Mouse (Mus musculus) lung, postnatal 0 days (tissue): ENCODE measurements at regions not wholly inside any gene's neighbourhood (a gene's known extent, or its start where the extent isn't known, plus 50 kb on each side); places are given as distances from the start of the nearest gene placed in this dataset.

Source experiments
- CTCF ChIP-seq: IDR thresholded peaks from 2 replicates; pipeline ENCODE4 v1.5.1; 2016; ENCODE audit warnings: antibody characterized with exemption, mild to moderate bottlenecking
- EP300 ChIP-seq: IDR thresholded peaks from 2 replicates; pipeline ENCODE4 v1.6.1; 2016; ENCODE audit warnings: antibody characterized with exemption, mild to moderate bottlenecking, control low read depth

DNA sequence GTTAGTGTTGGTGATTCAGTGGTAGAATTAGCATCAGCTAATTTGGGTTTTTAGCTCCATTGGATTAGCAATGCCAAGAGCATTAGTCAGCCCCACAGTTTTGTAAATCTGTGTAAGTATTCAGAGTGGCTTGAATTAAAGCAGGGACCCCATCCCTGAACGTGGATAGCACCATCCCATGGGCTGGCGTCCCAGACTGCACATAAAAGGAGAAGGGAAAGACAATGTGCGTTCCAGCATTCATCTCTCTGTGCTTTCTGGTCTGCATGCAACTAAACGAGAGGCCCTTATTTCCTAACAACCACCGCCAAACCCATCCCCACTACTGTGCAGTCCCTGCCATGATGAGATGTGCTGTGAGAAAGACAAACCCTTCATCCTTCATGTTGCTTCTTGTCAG is 713.8 kb downstream of the Sorcs1 start:
- TF ChIP-seq CTCF (no peak), EP300 (no peak)
